Mouse (Mus musculus) small intestine, adult 2 months (tissue): ENCODE results near the gene Wapl. TPM values are rescaled to one million over a fixed set of nuclear protein-coding genes. Genes with fewer than 3 reads are reported as not detected.

ENCODE experiments used
- H3K27ac ChIP-seq: fragments of 200-500 bp; 2 replicates; pipeline ENCODE4 v1.5.1; 2012; ENCODE audit warnings: low read depth, low read length, control low read depth, inconsistent platforms; ENCODE audit not compliant: insufficient read depth
- H3K27me3 ChIP-seq: fragments of 200-500 bp; 2 replicates; pipeline ENCODE4 v1.6.1; 2012; ENCODE audit warnings: mild to moderate bottlenecking, moderate library complexity, low read length, inconsistent platforms; ENCODE audit not compliant: control insufficient read depth, insufficient read depth
- H3K36me3 ChIP-seq: fragments of 200-500 bp; 2 replicates; pipeline ENCODE4 v1.6.1; 2012; ENCODE audit warnings: mild to moderate bottlenecking, low read length, control low read depth, inconsistent platforms; ENCODE audit not compliant: control insufficient read depth, insufficient read depth
- H3K4me1 ChIP-seq: fragments of 200-500 bp; 2 replicates; pipeline ENCODE4 v1.6.1; 2012; ENCODE audit warnings: low read length, inconsistent platforms, mixed read lengths; ENCODE audit not compliant: control insufficient read depth, insufficient read depth, insufficient read length
- H3K4me3 ChIP-seq: fragments of 200-500 bp; 2 replicates; pipeline ENCODE4 v1.5.1; 2012; ENCODE audit warnings: low read depth, mild to moderate bottlenecking, control low read depth, inconsistent platforms, low read length, moderate library complexity
- CTCF ChIP-seq: fragments of 200-500 bp; IDR thresholded peaks from 2 replicates; pipeline ENCODE4 v1.5.1; 2012; ENCODE audit warnings: low read depth, mild to moderate bottlenecking, control low read depth, inconsistent platforms, low read length, moderate library complexity, mixed read lengths; ENCODE audit not compliant: insufficient replicate concordance, insufficient read length; ENCODE audit errors: extremely low read depth
- POLR2A ChIP-seq: fragments of 200-500 bp; IDR thresholded peaks from 2 replicates; pipeline ENCODE4 v1.6.1; 2012; ENCODE audit warnings: low read depth, mild to moderate bottlenecking, control low read depth, inconsistent platforms, low read length, moderate library complexity
- WGBS: fragments of 180-500 bp; shearing (Covaris S2); methylation state at CpG from one replicate; pipeline ENCODE4 v1.1.7; 2018; 5-methylcytosine and 5-hydroxymethylcytosine counted together
- polyA plus RNA-seq: library from polyadenylated mRNA; depleted of rRNA; stranded (reverse); fragments of >200 nt; gene quantifications from 2 replicates; pipeline ENCODE4 v1.2.3, GENCODE M21; 2012

Gene Wapl
- polyA plus RNA-seq, 1 experiment, result 6.0 TPM

- TF ChIP-seq CTCF (no peak), POLR2A (no peak)
- no peak overlapping the region for H3K27ac ChIP-seq
- H3K4me3 ChIP-seq, result no peak overlapping the region
- WGBS, result 60% methylated on average over 1 of the region's 1 CpGs
- no peaks in the 10 kb centered on the region for H3K4me1 ChIP-seq
- no peaks in the 10 kb centered on the region for H3K27me3 ChIP-seq
- peaks cover 32% of the 10 kb centered on the region for H3K36me3 ChIP-seq
These were observed 23.6 kb downstream of the Wapl start for GRCm38 (mm10) chr14:34697376-34697775.

GRCm38 (mm10) chr14:34710209-34710608 lies 36.5 kb downstream of the Wapl start:
- no peak overlapping the region for H3K27ac ChIP-seq
- no peaks in the 10 kb centered on the region for H3K4me1 ChIP-seq
- no peak overlapping the region for H3K4me3 ChIP-seq
- peaks cover 17% of the 10 kb centered on the region for H3K36me3 ChIP-seq
- H3K27me3 ChIP-seq, result no peaks in the 10 kb centered on the region
- TF ChIP-seq CTCF (no peak), POLR2A (no peak)
- WGBS, result 90% methylated on average over 2 of the region's 2 CpGs

- Histone ChIP-seq H3K36me3 (peaks cover 20% of the 10 kb centered on the region), H3K4me1 (no peaks in the 10 kb centered on the region), H3K27ac (no peak overlapping the region), H3K27me3 (no peaks in the 10 kb centered on the region), H3K4me3 (no peak overlapping the region)
- 86% methylated on average over 3 of the region's 3 CpGs for WGBS
- no peak for TF ChIP-seq POLR2A
- no peak for TF ChIP-seq CTCF
These were observed 38.3 kb downstream of the Wapl start for GRCm38 (mm10) chr14:34712027-34712426.

- H3K36me3 ChIP-seq, result peaks cover 20% of the 10 kb centered on the region
- H3K4me3 ChIP-seq, result no peak overlapping the region
- H3K4me1 ChIP-seq, result no peaks in the 10 kb centered on the region
- no peaks in the 10 kb centered on the region for H3K27me3 ChIP-seq
- 85% methylated on average over 3 of the region's 3 CpGs for WGBS
- H3K27ac ChIP-seq, result no peak overlapping the region
- TF ChIP-seq POLR2A (no peak), CTCF (no peak)
These were observed 39.1 kb downstream of the Wapl start for GRCm38 (mm10) chr14:34712857-34713256.

- Histone ChIP-seq H3K36me3 (peaks cover 20% of the 10 kb centered on the region), H3K27ac (no peak overlapping the region), H3K4me3 (no peak overlapping the region), H3K27me3 (no peaks in the 10 kb centered on the region), H3K4me1 (no peaks in the 10 kb centered on the region)
- WGBS, result 72% methylated on average over 3 of the region's 3 CpGs
- TF ChIP-seq POLR2A (no peak), CTCF (no peak)
These were observed 44.4 kb downstream of the Wapl start for GRCm38 (mm10) chr14:34718150-34718549.

- WGBS, result 81% methylated on average over 2 of the region's 2 CpGs
- Histone ChIP-seq H3K4me1 (no peaks in the 10 kb centered on the region), H3K27me3 (no peaks in the 10 kb centered on the region), H3K27ac (no peak overlapping the region), H3K36me3 (peaks cover 43% of the 10 kb centered on the region), H3K4me3 (no peak overlapping the region)
- TF ChIP-seq CTCF (no peak), POLR2A (no peak)
These were observed 54.0 kb downstream of the Wapl start for GRCm38 (mm10) chr14:34727709-34728108.

GRCm38 (mm10) chr14:34735405-34735804 lies 61.7 kb downstream of the Wapl start:
- Histone ChIP-seq H3K4me3 (no peak overlapping the region), H3K4me1 (no peaks in the 10 kb centered on the region), H3K36me3 (peaks cover 44% of the 10 kb centered on the region), H3K27ac (no peak overlapping the region), H3K27me3 (no peaks in the 10 kb centered on the region)
- TF ChIP-seq POLR2A (no peak), CTCF (no peak)
- 88% methylated on average over 5 of the region's 5 CpGs for WGBS

- Histone ChIP-seq H3K27ac (no peak overlapping the region), H3K4me1 (no peaks in the 10 kb centered on the region), H3K36me3 (peaks cover 43% of the 10 kb centered on the region), H3K4me3 (no peak overlapping the region), H3K27me3 (no peaks in the 10 kb centered on the region)
- WGBS, result 41% methylated on average over 1 of the region's 1 CpGs
- TF ChIP-seq CTCF, result no peak
These were observed 71.7 kb downstream of the Wapl start for GRCm38 (mm10) chr14:34745401-34745800.
